Mouse (Mus musculus): ENCODE results near the gene Gm6657. TPM values are rescaled to one million over a fixed set of nuclear protein-coding genes. Genes with fewer than 3 reads are reported as not detected.
A peak's percentile ranks its signal among the peaks of the same experiment; 100 is the strongest.

The Gm6657 gene
- total and polyA plus RNA-seq, 2 experiments from 2014 or later: not detected

DNA sequence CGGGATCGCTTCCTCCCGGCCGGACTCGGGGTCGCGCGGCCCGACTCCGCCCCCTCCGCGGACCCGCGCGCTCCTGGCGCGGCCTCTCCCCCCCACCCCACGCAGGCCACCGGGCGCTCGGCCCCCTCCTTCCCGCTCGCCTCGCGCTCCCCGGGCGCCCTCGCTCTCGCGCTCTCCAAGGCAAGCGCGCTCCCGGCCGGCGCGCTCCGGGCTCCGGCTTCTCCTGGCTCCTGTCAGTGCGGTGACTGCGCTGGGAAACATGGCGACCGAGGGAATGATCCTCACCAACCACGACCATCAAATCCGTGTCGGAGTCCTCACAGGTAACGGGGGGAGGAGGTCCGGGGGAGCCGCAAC lies 32.5 kb downstream of the Gm6657 start:
- Histone ChIP-seq H3K4me1 (ENCODE audit: insufficient read depth) (peaks cover 6% of the 10 kb centered on the region), H3K27me3 (ENCODE audit: insufficient read depth, low read length) (no peaks in the 10 kb centered on the region), H3K4me2 (ENCODE audit: low read depth) (peak overlapping the region; percentile 52), H3K36me3 (ENCODE audit: insufficient read depth) (no peaks in the 10 kb centered on the region), H3K27ac (ENCODE audit: low read depth, low read length) (peak overlapping the region; percentile 95), H3K4me3 (ENCODE audit: low read depth, low read length) (peak overlapping the region; percentile 94), H3K9ac (peak overlapping the region; percentile 93), H3K9me3 (ENCODE audit: low read length) (no peaks in the 10 kb centered on the region)
- DNase-seq (peak; percentile 95), ATAC-seq (peak; percentile 90)
- no peak for TF ChIP-seq CTCF (IDR thresholded peaks at IDR 0.05; ENCODE audit: low read depth)
- under 1% methylated on average over 45 of the region's 48 CpGs for WGBS

- Histone ChIP-seq H3K4me3 (ENCODE audit: low read depth, low read length) (peak overlapping the region; percentile 94), H3K36me3 (ENCODE audit: insufficient read depth) (no peaks in the 10 kb centered on the region), H3K9me3 (ENCODE audit: low read length) (no peaks in the 10 kb centered on the region), H3K9ac (peak overlapping the region; percentile 93), H3K27ac (ENCODE audit: low read depth, low read length) (peak overlapping the region; percentile 95), H3K27me3 (ENCODE audit: insufficient read depth, low read length) (no peaks in the 10 kb centered on the region), H3K4me1 (ENCODE audit: insufficient read depth) (peaks cover 6% of the 10 kb centered on the region), H3K4me2 (ENCODE audit: low read depth) (peak overlapping the region; percentile 52)
- WGBS: 5% methylated on average over 55 of the region's 57 CpGs
- ATAC-seq (peak; percentile 9), DNase-seq (peak; percentile 62)
- no peak for TF ChIP-seq CTCF (IDR thresholded peaks at IDR 0.05; ENCODE audit: low read depth)
Observed at GRCm38 (mm10) chr12:78227021-78227932, 33.2 kb downstream of the Gm6657 start.

GRCm38 (mm10) chr12:78228139-78228538 lies 34.1 kb downstream of the Gm6657 start:
- H3K27ac ChIP-seq (ENCODE audit: low read depth, low read length): no peak overlapping the region
- peak overlapping the region; percentile 52 for H3K4me2 ChIP-seq (ENCODE audit: low read depth)
- H3K4me3 ChIP-seq (ENCODE audit: low read depth, low read length): peak overlapping the region; percentile 94
- peak overlapping the region; percentile 93; the same call in 1 of the 2 replicates for H3K9ac ChIP-seq
- H3K27me3 ChIP-seq (ENCODE audit: insufficient read depth, low read length): no peaks in the 10 kb centered on the region
- peaks cover 6% of the 10 kb centered on the region for H3K4me1 ChIP-seq (ENCODE audit: insufficient read depth)
- no peaks in the 10 kb centered on the region for H3K36me3 ChIP-seq (ENCODE audit: insufficient read depth)
- 31% methylated on average over 4 of the region's 4 CpGs for WGBS
- H3K9me3 ChIP-seq (ENCODE audit: low read length): no peaks in the 10 kb centered on the region
- TF ChIP-seq CTCF (IDR thresholded peaks at IDR 0.05; ENCODE audit: low read depth): no peak
- DNase-seq (no peak), ATAC-seq (no peak)

GRCm38 (mm10) chr12:78232560-78232959 lies 38.5 kb downstream of the Gm6657 start:
- Histone ChIP-seq H3K36me3 (ENCODE audit: insufficient read depth) (no peaks in the 10 kb centered on the region), H3K9ac (no peak overlapping the region), H3K27me3 (ENCODE audit: insufficient read depth, low read length) (no peaks in the 10 kb centered on the region), H3K27ac (ENCODE audit: low read depth, low read length) (no peak overlapping the region), H3K4me2 (ENCODE audit: low read depth) (no peak overlapping the region), H3K4me1 (ENCODE audit: insufficient read depth) (peaks cover 3% of the 10 kb centered on the region; the same call in 1 of the 2 replicates), H3K9me3 (ENCODE audit: low read length) (no peaks in the 10 kb centered on the region), H3K4me3 (ENCODE audit: low read depth, low read length) (no peak overlapping the region)
- DNase-seq: no peak
- no peak for TF ChIP-seq CTCF (IDR thresholded peaks at IDR 0.05; ENCODE audit: low read depth)
- no peak for ATAC-seq

- Histone ChIP-seq H3K36me3 (ENCODE audit: insufficient read depth) (no peaks in the 10 kb centered on the region), H3K4me2 (ENCODE audit: low read depth) (no peak overlapping the region), H3K27ac (ENCODE audit: low read depth, low read length) (no peak overlapping the region), H3K9ac (no peak overlapping the region), H3K4me3 (ENCODE audit: low read depth, low read length) (no peak overlapping the region), H3K9me3 (ENCODE audit: low read length) (no peaks in the 10 kb centered on the region), H3K27me3 (ENCODE audit: insufficient read depth, low read length) (no peaks in the 10 kb centered on the region), H3K4me1 (ENCODE audit: insufficient read depth) (no peaks in the 10 kb centered on the region)
- ATAC-seq: no peak
- DNase-seq: no peak
- WGBS: 32% methylated on average over 1 of the region's 1 CpGs
- TF ChIP-seq CTCF (IDR thresholded peaks at IDR 0.05; ENCODE audit: low read depth): no peak
Observed at GRCm38 (mm10) chr12:78248366-78248765, 54.3 kb downstream of the Gm6657 start.

DNA sequence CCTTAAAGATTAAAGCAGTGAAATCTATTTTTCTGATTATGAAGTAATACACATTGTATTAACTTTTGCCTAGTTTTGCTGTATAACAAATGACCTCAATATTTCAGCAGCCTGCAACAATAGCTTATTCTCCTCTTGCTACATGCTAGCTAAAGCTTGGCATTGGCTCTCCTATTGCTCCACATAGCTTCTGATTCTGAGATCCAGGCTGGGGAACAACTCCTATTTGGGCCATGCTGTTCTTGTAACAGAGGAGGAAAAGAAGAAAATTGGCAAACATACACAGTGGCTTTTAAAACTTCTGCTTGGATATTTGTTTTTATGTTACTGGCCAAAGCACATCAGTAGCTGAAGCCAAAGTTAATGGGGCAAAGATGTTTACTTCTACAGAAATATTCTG lies 55.1 kb downstream of the Gm6657 start:
- Histone ChIP-seq H3K4me2 (ENCODE audit: low read depth) (no peak overlapping the region), H3K27me3 (ENCODE audit: insufficient read depth, low read length) (no peaks in the 10 kb centered on the region), H3K4me3 (ENCODE audit: low read depth, low read length) (no peak overlapping the region), H3K36me3 (ENCODE audit: insufficient read depth) (no peaks in the 10 kb centered on the region), H3K4me1 (ENCODE audit: insufficient read depth) (no peaks in the 10 kb centered on the region), H3K9ac (no peak overlapping the region), H3K27ac (ENCODE audit: low read depth, low read length) (no peak overlapping the region), H3K9me3 (ENCODE audit: low read length) (no peaks in the 10 kb centered on the region)
- no peak for TF ChIP-seq CTCF (IDR thresholded peaks at IDR 0.05; ENCODE audit: low read depth)
- DNase-seq (no peak), ATAC-seq (no peak)

Other genes starting within 250 kb of the Gm6657 start
- gene Gphn, start 32.1 kb downstream of the Gm6657 start, total RNA-seq (2014; rRNA removed): 68.6 and 69.5 TPM in 2 replicates
- 41.9 and 45.2 TPM in 2 replicates for gene Gphn, start 32.1 kb downstream of the Gm6657 start, polyA plus RNA-seq (2015; fragmentation: Nextera tagmentation; extraction: Ambion mirVana)